Mouse (Mus musculus): ENCODE measurements around the gene Nxpe4.

DNA sequence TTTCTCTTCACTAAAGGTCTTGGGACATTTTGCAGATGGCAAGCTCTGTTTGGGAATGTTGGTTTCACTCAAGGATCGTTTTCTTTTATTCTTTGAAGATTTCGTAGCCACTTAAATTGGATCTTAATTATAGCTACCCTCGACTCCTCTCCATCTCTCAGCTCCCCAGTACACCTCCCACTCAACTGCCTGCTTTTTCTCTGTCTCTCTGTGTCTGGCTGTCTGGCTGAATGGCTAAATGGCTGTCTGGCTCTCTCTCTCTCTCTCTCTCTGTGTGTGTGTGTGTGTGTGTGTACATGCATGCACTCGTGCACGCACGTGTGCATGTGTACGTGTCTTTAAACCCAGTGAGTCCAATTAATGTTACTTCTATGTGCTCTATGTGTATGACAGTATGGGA is 19.5 kb downstream of the Nxpe4 start:
- TF ChIP-seq CTCF (IDR thresholded peaks at IDR 0.05; ENCODE audit: low read depth, low read length) (no peak), POLR2A (IDR thresholded peaks at IDR 0.05; ENCODE audit: extremely low read depth, insufficient read depth, low read length) (no peak)

All from liver, adult 2 months (tissue).